Mouse (Mus musculus) stomach, embryonic 16.5 days (tissue): ENCODE measurements around the gene Gm17545. TPM values are rescaled to one million over a fixed set of nuclear protein-coding genes. Genes with fewer than 3 reads are reported as not detected.

ENCODE experiments used
- ATAC-seq: fragments of 200-750 bp; cut with Nextera tagmentation; 2 replicates; pipeline ENCODE4 v1.8.0; 2017; ENCODE audit warnings: moderate number of reproducible peaks, moderate TSS enrichment; ENCODE audit not compliant: insufficient read depth, low FRiP score
- H3K27ac ChIP-seq: fragments of 300-500 bp; sonication (generic); 2 replicates; pipeline ENCODE4 v1.5.1; 2014; ENCODE audit warnings: low read length
- H3K27me3 ChIP-seq: fragments of 300-500 bp; sonication (generic); 2 replicates; pipeline ENCODE4 v1.6.1; 2014; ENCODE audit warnings: low read length, control low read depth, mixed read lengths; ENCODE audit not compliant: control insufficient read depth, insufficient read depth
- H3K36me3 ChIP-seq: fragments of 300-500 bp; sonication (generic); 2 replicates; pipeline ENCODE4 v1.6.1; 2014; ENCODE audit warnings: low read length; ENCODE audit not compliant: control insufficient read depth, insufficient read depth
- H3K4me1 ChIP-seq: fragments of 300-500 bp; sonication (generic); 2 replicates; pipeline ENCODE4 v1.6.1; 2014; ENCODE audit warnings: low read length, control low read depth, mixed read lengths; ENCODE audit not compliant: control insufficient read depth, insufficient read depth
- H3K4me2 ChIP-seq: fragments of 300-500 bp; sonication (generic); 2 replicates; pipeline ENCODE4 v1.6.1; 2014; ENCODE audit warnings: low read depth, low read length, mixed read lengths
- H3K4me3 ChIP-seq: fragments of 300-500 bp; sonication (generic); replicated peaks from 2 replicates; pipeline ENCODE4 v1.5.1; 2014; ENCODE audit warnings: mild to moderate bottlenecking, low read length
- H3K9ac ChIP-seq: fragments of 300-500 bp; sonication (generic); 2 replicates; pipeline ENCODE4 v1.6.1; 2014; ENCODE audit warnings: low read length
- H3K9me3 ChIP-seq: fragments of 300-500 bp; sonication (generic); replicated peaks from 2 replicates; pipeline ENCODE4 v1.6.1; 2016; ENCODE audit warnings: low read length, control low read depth; ENCODE audit not compliant: control insufficient read depth
- WGBS: fragments of 180-500 bp; shearing (Covaris S2); extraction: QIAGEN DNeasy Blood & Tissue Kit; methylation state at CpG from one replicate; pipeline ENCODE4 v1.1.7; 2014; 5-methylcytosine and 5-hydroxymethylcytosine counted together
- polyA plus RNA-seq: library from polyadenylated mRNA; unstranded; fragments of >200 nt; fragmentation: Nextera tagmentation; extraction: Ambion mirVana; gene quantifications from 2 replicates; pipeline ENCODE4 v1.2.1, GENCODE M21; 2015

Gene Gm17545
- polyA plus RNA-seq, 1 experiment from 2014 or later, result not detected

DNA sequence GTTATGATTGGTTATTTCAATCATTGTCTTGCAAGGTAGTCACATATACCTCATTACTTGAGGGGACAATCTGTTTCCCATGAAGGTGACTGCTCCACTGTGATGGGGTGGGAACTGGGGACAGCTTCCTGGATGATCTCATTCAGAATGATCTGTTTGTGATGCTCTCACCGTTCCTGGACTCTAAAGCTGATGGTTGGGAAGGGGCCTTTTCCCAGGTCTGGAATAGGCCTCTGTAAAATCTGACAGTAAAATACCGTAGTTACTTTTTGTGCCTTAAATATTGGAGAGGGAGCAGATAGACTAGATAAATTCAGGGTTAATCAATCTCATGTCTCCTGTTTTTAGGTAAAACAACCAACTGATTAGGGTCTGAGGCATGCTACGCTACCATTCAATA, 15.6 kb downstream of the Gm17545 start, which contains the start of gene Rp9:
Rp9 (minus strand) TSS at position 101 of the 400 bp plus-strand sequence.
- Histone ChIP-seq H3K4me1 (peaks cover 5% of the 10 kb centered on the region; the same call in 1 of the 2 replicates), H3K4me2 (peak within 1 kb of the TSS; percentile 69), H3K9ac (peak within 1 kb of the TSS; percentile 97), H3K27me3 (no peaks in the 10 kb centered on the region), H3K4me3 (peak within 1 kb of the TSS; percentile 87), H3K36me3 (no peaks in the 10 kb centered on the region), H3K9me3 (no peaks in the 10 kb centered on the region), H3K27ac (peak within 1 kb of the TSS; percentile 42; the same call in 1 of the 2 replicates)
- 91% methylated on average over 3 of the region's 3 CpGs for WGBS
- no peak for ATAC-seq

DNA sequence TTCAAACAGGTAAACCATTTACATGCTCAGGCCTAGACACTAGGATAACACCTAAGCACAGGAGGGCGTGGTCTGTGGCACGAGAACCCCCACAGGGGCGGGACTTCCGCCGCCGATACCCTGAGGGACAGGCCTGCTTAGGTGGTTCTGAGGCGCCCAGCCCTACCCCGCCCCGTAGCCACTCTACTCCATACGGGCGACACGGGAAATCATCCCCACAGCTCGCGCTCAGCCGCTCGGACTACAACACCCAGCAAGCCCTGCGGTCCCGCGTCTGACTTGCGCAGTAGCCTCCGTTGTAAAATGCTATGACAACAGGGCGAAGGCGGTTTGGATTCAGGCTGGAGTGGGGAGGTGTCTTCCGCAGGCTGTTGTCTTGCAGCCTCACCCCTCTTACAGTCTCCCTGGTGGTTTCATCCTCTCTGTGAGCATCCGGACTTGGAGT, 21.4 kb downstream of the Gm17545 start, which contains the start of gene Bbs9:
Bbs9 (plus strand) TSS at position 292 of the 445 bp plus-strand sequence.
- under 1% methylated on average over 25 of the region's 25 CpGs for WGBS
- no peaks in the 10 kb centered on the region for H3K9me3 ChIP-seq
- peak; percentile 98 for ATAC-seq

DNA sequence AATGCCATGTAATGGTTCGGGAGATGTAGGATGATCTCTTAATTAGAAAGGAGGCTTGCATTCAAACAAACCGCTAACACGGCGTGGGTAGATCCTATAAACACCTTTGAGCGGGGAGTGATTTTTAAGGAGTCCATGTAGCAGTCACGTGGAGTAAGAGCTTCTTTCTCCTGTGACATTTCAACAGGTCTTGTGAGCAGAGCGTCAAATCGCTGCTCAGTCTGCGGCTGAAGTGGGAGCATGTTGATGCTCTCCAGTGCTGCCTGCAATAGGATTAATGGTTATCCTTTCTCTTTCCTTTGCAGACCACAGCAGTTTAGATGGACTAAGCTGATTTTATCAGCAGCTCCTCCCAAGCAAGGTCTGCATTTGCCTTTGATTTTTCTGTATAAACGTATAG, 22.2 kb downstream of the Gm17545 start:
- Histone ChIP-seq H3K4me2 (peak overlapping the region; percentile 97), H3K4me3 (peak overlapping the region; percentile 68), H3K4me1 (peaks cover 4% of the 10 kb centered on the region), H3K9me3 (no peaks in the 10 kb centered on the region), H3K27me3 (no peaks in the 10 kb centered on the region), H3K27ac (peak overlapping the region; percentile 68), H3K9ac (peak overlapping the region; percentile 69), H3K36me3 (no peaks in the 10 kb centered on the region)
- no peak for ATAC-seq
- 3% methylated on average over 10 of the region's 10 CpGs for WGBS

More for the DNA sequence above, 21.4 kb downstream of the Gm17545 start, which contains the start of gene Bbs9:
- Histone ChIP-seq H3K4me2 (peak within 1 kb of the TSS; percentile 97), H3K4me3 (peak within 1 kb of the TSS; percentile 68), H3K9ac (peak within 1 kb of the TSS; percentile 69), H3K27me3 (no peaks in the 10 kb centered on the region), H3K4me1 (peaks cover 4% of the 10 kb centered on the region), H3K27ac (peak within 1 kb of the TSS; percentile 68), H3K36me3 (no peaks in the 10 kb centered on the region)

DNA sequence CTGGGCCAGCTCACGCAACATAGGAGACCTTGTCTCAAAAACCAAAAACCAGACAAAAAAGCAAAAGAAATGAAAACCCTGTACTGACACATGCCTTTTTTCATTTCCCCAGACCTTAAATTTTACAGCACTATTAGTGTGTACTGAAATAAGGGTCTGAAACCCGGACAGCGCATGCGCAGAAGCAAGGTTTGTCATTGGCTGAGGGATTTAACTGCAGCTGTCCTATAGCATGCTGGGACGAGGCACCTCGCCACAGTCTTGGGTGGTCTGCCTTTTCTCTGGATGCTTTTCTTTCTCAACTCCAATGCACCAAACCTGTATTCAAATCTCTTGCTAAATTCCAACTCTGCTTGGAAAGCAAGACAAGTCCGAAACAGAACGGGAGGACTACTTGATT, 24.9 kb downstream of the Gm17545 start:
- Histone ChIP-seq H3K4me2 (no peak overlapping the region), H3K9me3 (no peaks in the 10 kb centered on the region), H3K9ac (no peak overlapping the region), H3K4me3 (no peak overlapping the region), H3K4me1 (peaks cover 4% of the 10 kb centered on the region), H3K36me3 (no peaks in the 10 kb centered on the region), H3K27me3 (no peaks in the 10 kb centered on the region), H3K27ac (no peak overlapping the region)
- ATAC-seq, result no peak
- WGBS, result 91% methylated on average over 8 of the region's 8 CpGs

DNA sequence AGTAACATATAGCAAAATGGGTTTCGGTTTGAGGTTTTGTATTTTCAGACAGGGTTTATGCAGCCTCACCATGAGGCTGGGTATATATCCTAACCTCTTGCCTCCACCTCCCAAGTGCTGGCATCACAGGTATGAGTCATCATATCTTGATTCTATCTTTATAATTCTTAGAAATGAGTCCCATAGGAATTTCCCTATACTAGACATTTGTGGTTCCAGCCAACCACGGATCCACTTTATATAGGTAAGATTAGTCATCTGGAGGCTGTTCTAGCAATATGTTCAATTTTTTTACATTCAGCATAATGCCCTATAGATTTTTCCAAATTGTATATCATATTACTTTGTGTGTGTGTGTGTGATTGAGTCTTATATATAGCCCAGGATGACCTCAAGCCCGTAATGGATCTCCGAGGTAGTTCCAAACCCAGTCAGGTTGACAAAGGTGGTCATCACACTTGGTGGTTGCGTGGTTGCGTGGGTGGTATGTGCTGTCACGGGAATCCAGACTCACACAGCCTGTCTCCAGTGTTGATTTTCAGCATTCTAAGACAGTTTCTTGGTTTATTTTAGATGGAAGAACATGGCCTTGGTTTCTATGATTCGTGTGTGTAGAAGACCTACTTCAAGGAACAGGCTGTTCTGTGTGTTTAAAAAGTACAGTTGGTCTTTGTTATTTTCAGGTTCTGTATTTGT, 29.9 kb downstream of the Gm17545 start:
- Histone ChIP-seq H3K36me3 (no peaks in the 10 kb centered on the region), H3K9me3 (no peaks in the 10 kb centered on the region), H3K27me3 (no peaks in the 10 kb centered on the region), H3K4me3 (no peak overlapping the region), H3K27ac (peak overlapping the region; percentile 38; the same call in 1 of the 2 replicates), H3K9ac (no peak overlapping the region), H3K4me1 (no peaks in the 10 kb centered on the region), H3K4me2 (no peak overlapping the region)
- 92% methylated on average over 8 of the region's 8 CpGs for WGBS
- no peak for ATAC-seq

DNA sequence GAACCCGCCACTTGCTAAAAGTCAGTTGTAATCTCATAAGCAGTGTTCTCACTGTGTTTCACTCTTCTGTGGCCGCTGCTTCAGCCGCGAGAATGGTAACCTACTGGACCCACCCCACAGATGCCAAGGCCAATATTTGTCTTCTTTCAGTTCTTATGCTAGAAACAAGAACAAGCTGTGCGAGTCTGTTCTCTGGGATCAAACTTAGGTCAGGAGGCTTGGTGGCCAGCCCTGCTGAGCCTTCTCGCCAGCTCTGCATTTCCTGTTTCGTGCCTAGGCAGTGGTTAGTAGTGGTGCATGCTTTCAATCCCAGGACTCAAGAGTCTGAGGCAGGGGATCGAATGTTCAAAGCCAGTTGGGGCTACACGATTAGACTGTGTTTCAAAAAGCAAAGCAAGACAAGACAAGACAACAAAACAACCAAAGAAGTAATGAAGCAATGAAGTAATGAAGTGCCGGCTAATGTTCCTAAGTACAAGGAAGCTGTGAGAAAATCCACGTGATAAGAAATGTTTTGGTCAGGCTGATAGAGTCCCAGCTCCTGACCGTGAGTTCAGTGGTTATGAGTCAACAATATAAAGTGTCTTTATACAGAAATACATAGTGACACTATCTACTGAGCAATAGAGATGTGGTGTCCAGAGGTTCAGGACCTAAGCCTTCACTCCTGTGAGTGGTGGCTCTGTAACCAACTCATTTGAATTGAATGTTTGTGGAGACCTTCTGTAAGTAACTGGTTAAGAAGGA, 30.6 kb downstream of the Gm17545 start:
- Histone ChIP-seq H3K4me3 (no peak overlapping the region), H3K36me3 (no peaks in the 10 kb centered on the region), H3K27me3 (no peaks in the 10 kb centered on the region), H3K4me1 (no peaks in the 10 kb centered on the region), H3K9me3 (no peaks in the 10 kb centered on the region), H3K9ac (no peak overlapping the region), H3K27ac (peak overlapping the region; percentile 38; the same call in 1 of the 2 replicates), H3K4me2 (no peak overlapping the region)
- WGBS, result 70% methylated on average over 12 of the region's 12 CpGs
- peak; percentile 55; the same call in 1 of the 2 replicates for ATAC-seq

DNA sequence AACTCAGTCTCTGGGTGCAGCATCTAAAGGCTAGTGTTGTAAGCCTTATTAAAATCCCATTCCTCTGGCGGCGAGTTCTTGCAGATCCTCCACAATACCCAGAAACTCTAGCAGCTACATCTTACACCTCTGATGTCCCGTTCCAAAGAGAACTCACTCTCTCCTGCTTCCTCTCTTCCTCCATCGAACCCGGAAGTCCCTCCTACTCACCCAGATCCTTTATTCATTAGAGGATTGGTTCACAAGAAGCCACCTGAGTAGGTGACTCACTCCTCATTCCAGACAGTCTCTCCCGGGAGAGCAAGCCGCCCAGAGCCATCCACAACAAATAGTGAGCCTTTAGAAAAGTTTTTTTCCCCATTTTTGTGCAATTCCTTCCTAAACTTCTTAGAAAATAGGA, 32.1 kb downstream of the Gm17545 start:
- ATAC-seq, result no peak
- Histone ChIP-seq H3K9ac (no peak overlapping the region), H3K4me2 (no peak overlapping the region), H3K27me3 (no peaks in the 10 kb centered on the region), H3K4me3 (no peak overlapping the region), H3K27ac (no peak overlapping the region), H3K4me1 (no peaks in the 10 kb centered on the region), H3K9me3 (no peaks in the 10 kb centered on the region), H3K36me3 (no peaks in the 10 kb centered on the region)
- WGBS, result 86% methylated on average over 7 of the region's 7 CpGs

DNA sequence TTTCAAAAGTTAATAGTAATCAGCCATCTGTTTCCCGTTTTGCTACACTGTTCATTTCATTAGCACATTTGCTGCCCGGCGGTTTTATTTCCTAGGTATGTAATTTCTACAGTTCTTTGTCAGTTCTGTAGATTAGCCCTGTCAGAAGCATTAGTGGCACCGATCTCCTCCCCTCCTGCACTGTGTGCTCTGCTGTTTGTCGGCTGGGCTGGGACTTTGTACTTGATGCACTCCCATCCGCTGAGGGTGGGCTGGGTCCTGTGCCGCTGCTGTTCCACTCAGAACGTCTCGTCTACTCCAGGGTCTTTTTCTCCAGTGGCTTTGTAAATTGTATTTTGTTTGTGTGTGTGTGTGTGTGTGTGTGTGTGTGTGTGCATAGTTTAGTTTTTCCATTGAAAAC, 34.9 kb downstream of the Gm17545 start:
- H3K27me3 ChIP-seq, result no peaks in the 10 kb centered on the region
- H3K36me3 ChIP-seq, result no peaks in the 10 kb centered on the region
- H3K4me1 ChIP-seq, result no peaks in the 10 kb centered on the region
- no peaks in the 10 kb centered on the region for H3K9me3 ChIP-seq
- H3K4me3 ChIP-seq, result no peak overlapping the region
- 50% methylated on average over 9 of the region's 9 CpGs for WGBS
- H3K4me2 ChIP-seq, result no peak overlapping the region
- H3K27ac ChIP-seq, result no peak overlapping the region
- ATAC-seq, result peak; percentile 56; the same call in 1 of the 2 replicates
- no peak overlapping the region for H3K9ac ChIP-seq
